Mouse (Mus musculus): ENCODE measurements around the gene Myh6. TPM values are rescaled to one million over a fixed set of nuclear protein-coding genes. Genes with fewer than 3 reads are reported as not detected.
A peak's percentile ranks its signal among the peaks of the same experiment; 100 is the strongest.
"Not testable (repeated sequence)": the region's sequence is repeated elsewhere in the genome, so short reads cannot be mapped to it uniquely, and the experiment has no call there.

Gene Myh6
- over 10,000 TPM; 21,244 to 21,975 TPM for total RNA-seq (2021)
- long read RNA-seq, experiment 1, full-length matches to known transcripts: 7,060 of 15,468 reads
- long read RNA-seq, experiment 1, partial matches to known transcripts: 4,570 of 15,468 reads
- long read RNA-seq, experiment 1, other reads (novel, unspliced or antisense): 3,838 of 15,468 reads
- long read RNA-seq, experiment 2, full-length matches to known transcripts: 3,794 of 8,688 reads
- long read RNA-seq, experiment 2, partial matches to known transcripts: 3,019 of 8,688 reads
- long read RNA-seq, experiment 2, other reads (novel, unspliced or antisense): 1,875 of 8,688 reads

- DNase-seq: peak; percentile 79 to 87
Measured at GRCm38 (mm10) chr14:54966320-54966977, at the start of gene Myh6. TSS of gene Myh6 (minus strand) at chr14:54966927.

GRCm38 (mm10) chr14:55015767-55016111 lies 49.0 kb upstream of the Myh6 start:
- no peak for DNase-seq

GRCm38 (mm10) chr14:55014991-55015766 lies 48.5 kb upstream of the Myh6 start, which contains the start of gene Ngdn:
TSS of gene Ngdn (plus strand) at chr14:55015454.
- peak; percentile 99 to 100 for DNase-seq

GRCm38 (mm10) chr14:55014591-55014990 lies 47.9 kb upstream of the Myh6 start:
- DNase-seq: no peak

GRCm38 (mm10) chr14:55011116-55011515 lies 44.4 kb upstream of the Myh6 start:
- DNase-seq: no peak

GRCm38 (mm10) chr14:55008417-55008816 lies 41.7 kb upstream of the Myh6 start:
- DNase-seq: peak in 1 of 2 experiments; percentile 19

GRCm38 (mm10) chr14:55007120-55007908 lies 40.6 kb upstream of the Myh6 start:
- no peak for DNase-seq

GRCm38 (mm10) chr14:55006541-55006940 lies 39.8 kb upstream of the Myh6 start:
- DNase-seq: no peak

- no peak for DNase-seq
Measured at GRCm38 (mm10) chr14:55005967-55006366, 39.2 kb upstream of the Myh6 start.

GRCm38 (mm10) chr14:55005506-55005905 lies 38.8 kb upstream of the Myh6 start:
- no peak for DNase-seq

- peak; percentile 81 to 86 for DNase-seq
Measured at GRCm38 (mm10) chr14:55003878-55004855, 37.4 kb upstream of the Myh6 start.

GRCm38 (mm10) chr14:55002687-55003120 lies 36.0 kb upstream of the Myh6 start:
- DNase-seq: no peak

GRCm38 (mm10) chr14:55001938-55002686 lies 35.4 kb upstream of the Myh6 start:
- peak in 1 of 2 experiments; percentile 65 for DNase-seq

- no peak for DNase-seq
Measured at GRCm38 (mm10) chr14:55001446-55001845, 34.7 kb upstream of the Myh6 start.

- DNase-seq: no peak
Measured at GRCm38 (mm10) chr14:55000814-55001213, 34.1 kb upstream of the Myh6 start.

GRCm38 (mm10) chr14:54999868-55000267 lies 33.1 kb upstream of the Myh6 start:
- not testable (repeated sequence) for DNase-seq

- DNase-seq: no peak
Measured at GRCm38 (mm10) chr14:54998680-54999079, 32.0 kb upstream of the Myh6 start.

GRCm38 (mm10) chr14:54997297-54997696 lies 30.6 kb upstream of the Myh6 start:
- peak in 1 of 2 experiments; percentile 32 for DNase-seq

- DNase-seq: peak; percentile 34 to 57
Measured at GRCm38 (mm10) chr14:54996793-54997192, 30.1 kb upstream of the Myh6 start.
